Mouse (Mus musculus): ENCODE data around the gene Tal1.

Tal1 gene

DNA sequence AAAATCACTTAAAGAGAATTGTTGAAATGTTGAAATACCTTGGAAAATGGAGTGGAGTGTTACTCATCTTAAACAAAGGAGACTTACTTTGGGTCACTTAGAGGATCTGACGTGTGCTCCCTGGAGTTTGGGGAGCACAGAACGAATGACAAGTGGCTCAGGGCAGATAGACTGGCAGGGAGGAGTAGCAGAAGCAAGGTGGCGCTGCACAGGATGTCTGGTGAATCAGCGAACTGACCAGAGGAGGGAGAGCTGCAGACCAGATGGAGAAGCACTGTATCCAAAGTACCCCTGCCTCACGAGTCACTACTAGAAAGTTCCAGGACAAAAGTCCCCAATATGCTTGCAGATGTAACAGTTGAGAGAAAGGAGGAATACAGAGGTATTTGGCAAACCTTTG, 57.0 kb downstream of the Tal1 start:
- no peak for ATAC-seq (ENCODE audit: low TSS enrichment)

DNA sequence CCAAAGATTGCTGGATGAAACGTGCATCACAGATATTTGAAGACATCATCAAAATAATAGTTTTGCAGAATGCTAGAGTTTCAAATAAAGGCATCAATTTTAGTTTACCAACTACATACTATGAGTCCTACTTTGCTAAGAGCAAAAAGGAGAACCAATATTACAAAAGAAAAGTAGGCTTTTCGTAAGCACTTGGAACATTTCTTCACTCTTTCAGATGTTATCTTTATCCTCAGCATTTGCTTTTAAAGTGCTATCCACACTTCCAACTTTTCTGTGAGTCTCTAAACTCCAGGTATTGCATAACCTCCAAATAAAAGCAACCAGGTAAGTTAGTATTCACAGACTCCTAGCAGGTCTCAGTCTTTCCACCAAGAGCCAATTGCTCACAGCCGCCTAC, 63.4 kb downstream of the Tal1 start:
- no peak for ATAC-seq (ENCODE audit: low TSS enrichment)

DNA sequence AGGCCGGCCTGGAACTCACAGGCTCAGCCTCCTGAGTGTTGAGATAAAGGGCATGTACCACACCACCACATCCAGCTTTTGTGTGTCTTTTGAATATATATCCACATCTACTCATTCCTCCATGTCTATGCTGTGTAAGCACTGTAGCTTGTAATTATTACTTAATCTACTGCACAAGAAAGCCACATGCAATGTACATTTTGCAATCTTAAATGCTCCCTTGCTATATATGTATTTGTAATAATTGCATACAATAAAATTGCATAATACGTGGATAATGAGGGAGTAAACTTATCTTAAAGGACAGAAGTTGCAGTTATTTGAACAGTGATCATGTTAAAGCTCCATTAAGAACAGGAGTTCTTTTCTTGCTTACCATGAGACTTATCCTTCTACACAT, 64.9 kb downstream of the Tal1 start:
- ATAC-seq (ENCODE audit: low TSS enrichment): no peak
